Mouse (Mus musculus) ovary, postnatal 36 days (tissue): ENCODE measurements around the gene Ncoa3.
"Not testable (repeated sequence)": the region's sequence is repeated elsewhere in the genome, so short reads cannot be mapped to it uniquely, and the experiment has no call there.

ENCODE experiments used
- DNase-seq: peaks from one replicate; pipeline ENCODE4 v3.0.0; 2022; ENCODE audit warnings: low spot score, mixed read lengths

Ncoa3 gene

GRCm38 (mm10) chr2:165992270-165993172 lies at the start of gene Ncoa3:
TSS of gene Ncoa3 (plus strand) at chr2:165992636.
- DNase-seq: peak; percentile 93

- DNase-seq: no peak
These were observed 49.3 kb upstream of the Ncoa3 start for GRCm38 (mm10) chr2:165943113-165943512.

GRCm38 (mm10) chr2:165944576-165945351 lies 47.7 kb upstream of the Ncoa3 start:
- DNase-seq: no peak

- DNase-seq: no peak
These were observed 46.3 kb upstream of the Ncoa3 start for GRCm38 (mm10) chr2:165946046-165946564.

- DNase-seq: no peak
These were observed 44.4 kb upstream of the Ncoa3 start for GRCm38 (mm10) chr2:165948007-165948406.

- DNase-seq: not testable (repeated sequence)
These were observed 43.7 kb upstream of the Ncoa3 start for GRCm38 (mm10) chr2:165948785-165949184.

- no peak for DNase-seq
These were observed 42.7 kb upstream of the Ncoa3 start for GRCm38 (mm10) chr2:165949719-165950118.

GRCm38 (mm10) chr2:165951432-165952068 lies 40.9 kb upstream of the Ncoa3 start:
- DNase-seq: peak; percentile 22

- no peak for DNase-seq
These were observed 37.6 kb upstream of the Ncoa3 start for GRCm38 (mm10) chr2:165954872-165955271.

- DNase-seq: no peak
These were observed 37.0 kb upstream of the Ncoa3 start for GRCm38 (mm10) chr2:165955386-165955785.

GRCm38 (mm10) chr2:165956096-165956740 lies 36.2 kb upstream of the Ncoa3 start:
- no peak for DNase-seq

GRCm38 (mm10) chr2:165957257-165957828 lies 35.1 kb upstream of the Ncoa3 start:
- no peak for DNase-seq

GRCm38 (mm10) chr2:165958556-165958955 lies 33.9 kb upstream of the Ncoa3 start:
- no peak for DNase-seq

- no peak for DNase-seq
These were observed 31.7 kb upstream of the Ncoa3 start for GRCm38 (mm10) chr2:165960695-165961094.

GRCm38 (mm10) chr2:165962824-165963223 lies 29.6 kb upstream of the Ncoa3 start:
- no peak for DNase-seq

- DNase-seq: no peak
These were observed 28.3 kb upstream of the Ncoa3 start for GRCm38 (mm10) chr2:165964121-165964520.

GRCm38 (mm10) chr2:165967076-165967475 lies 25.4 kb upstream of the Ncoa3 start:
- DNase-seq: no peak

GRCm38 (mm10) chr2:165967823-165968555 lies 24.4 kb upstream of the Ncoa3 start:
- DNase-seq: no peak

- DNase-seq: peak; percentile 13
These were observed 23.6 kb upstream of the Ncoa3 start for GRCm38 (mm10) chr2:165968876-165969275.

- no peak for DNase-seq
These were observed 23.0 kb upstream of the Ncoa3 start for GRCm38 (mm10) chr2:165969391-165969790.

- no peak for DNase-seq
These were observed 22.5 kb upstream of the Ncoa3 start for GRCm38 (mm10) chr2:165969961-165970360.
